Mouse (Mus musculus) kidney, embryonic 15.5 days (tissue): ENCODE measurements at regions not wholly inside any gene's neighbourhood (a gene's known extent, or its start where the extent isn't known, plus 50 kb on each side); places are given as distances from the start of the nearest gene placed in this dataset.
A peak's percentile ranks its signal among the peaks of the same experiment; 100 is the strongest.

Source experiments
- ATAC-seq: fragments of 200-750 bp; cut with Nextera tagmentation; replicated peaks from 2 replicates; pipeline ENCODE4 v1.8.0; 2017; ENCODE audit warnings: moderate TSS enrichment; ENCODE audit not compliant: low FRiP score
- H3K27ac ChIP-seq: fragments of 300-500 bp; sonication (generic); 2 replicates; pipeline ENCODE4 v1.5.1; 2015; ENCODE audit warnings: mild to moderate bottlenecking, inconsistent platforms
- H3K27me3 ChIP-seq: fragments of 300-500 bp; sonication (generic); 2 replicates; pipeline ENCODE4 v1.6.1; 2015; ENCODE audit warnings: inconsistent platforms
- H3K36me3 ChIP-seq: fragments of 300-500 bp; sonication (generic); 2 replicates; pipeline ENCODE4 v1.6.1; 2015; ENCODE audit warnings: inconsistent platforms
- H3K4me1 ChIP-seq: fragments of 300-500 bp; sonication (generic); 2 replicates; pipeline ENCODE4 v1.6.1; 2015; ENCODE audit warnings: inconsistent platforms
- H3K4me2 ChIP-seq: fragments of 300-500 bp; sonication (generic); 2 replicates; pipeline ENCODE4 v1.6.1; 2015; ENCODE audit warnings: moderate library complexity, mild to moderate bottlenecking, inconsistent platforms
- H3K4me3 ChIP-seq: fragments of 300-500 bp; sonication (generic); replicated peaks from 2 replicates; pipeline ENCODE4 v1.5.1; 2015; ENCODE audit warnings: mild to moderate bottlenecking, inconsistent platforms
- H3K9ac ChIP-seq: fragments of 300-500 bp; sonication (generic); 2 replicates; pipeline ENCODE4 v1.6.1; 2015; ENCODE audit warnings: mild to moderate bottlenecking, inconsistent platforms
- H3K9me3 ChIP-seq: fragments of 300-500 bp; sonication (generic); replicated peaks from 2 replicates; pipeline ENCODE4 v1.6.1; 2016; ENCODE audit warnings: inconsistent platforms
- WGBS: fragments of 180-500 bp; shearing (Covaris S2); methylation state at CpG from one replicate; pipeline ENCODE4 v1.1.7; 2015; ENCODE audit warnings: mixed read lengths; 5-methylcytosine and 5-hydroxymethylcytosine counted together

DNA sequence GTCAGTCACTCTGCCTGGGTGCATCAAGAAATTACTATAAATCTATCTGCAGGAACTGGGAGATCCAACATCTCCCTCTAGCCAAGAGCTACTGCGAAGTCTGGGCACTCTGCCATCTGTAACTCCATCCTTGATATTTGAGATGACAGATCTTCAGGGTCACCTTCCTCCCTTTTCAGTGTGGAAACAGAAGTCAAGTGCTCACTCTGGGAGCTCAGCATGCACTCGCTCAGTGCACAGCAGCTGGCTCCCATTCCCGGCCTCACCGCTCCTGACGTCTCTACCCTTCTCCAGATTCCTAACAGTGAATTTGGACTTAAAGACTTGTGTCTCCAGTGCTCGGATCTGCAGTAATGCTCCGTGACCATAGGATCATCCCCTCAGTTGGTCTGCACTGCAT, 400.3 kb downstream of the Fut8 start:
- H3K27me3 ChIP-seq: peaks cover 19% of the 10 kb centered on the region

DNA sequence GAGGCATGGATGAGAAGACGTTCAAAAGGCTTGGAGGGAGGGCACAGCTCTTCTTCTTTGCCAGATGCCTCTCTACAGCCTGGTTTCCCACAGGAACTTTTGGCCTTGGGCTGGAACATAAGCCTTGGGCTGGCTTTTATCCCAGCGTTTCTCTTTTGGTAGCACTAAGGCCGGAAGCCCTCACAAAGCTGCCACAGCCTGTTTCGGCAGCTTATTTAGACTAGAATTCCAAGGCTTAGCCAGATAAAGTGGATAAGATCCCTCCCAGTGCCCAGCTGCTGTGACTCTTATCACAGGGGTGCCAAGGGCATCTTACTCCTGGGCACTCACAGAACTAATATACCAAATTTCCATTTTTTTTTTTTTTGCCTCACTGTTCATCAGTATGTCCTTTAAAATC, 404.4 kb downstream of the Fut8 start:
- H3K4me3 ChIP-seq: no peak overlapping the region
- ATAC-seq: no peak
- H3K4me1 ChIP-seq: peaks cover 14% of the 10 kb centered on the region
- peaks cover 13% of the 10 kb centered on the region for H3K27me3 ChIP-seq
- no peaks in the 10 kb centered on the region for H3K9me3 ChIP-seq
- H3K36me3 ChIP-seq: no peaks in the 10 kb centered on the region
- no peak overlapping the region for H3K9ac ChIP-seq
- no peak overlapping the region for H3K27ac ChIP-seq
- no peak overlapping the region for H3K4me2 ChIP-seq
- 79% methylated on average over 4 of the region's 4 CpGs for WGBS

More for the DNA sequence above, 400.3 kb downstream of the Fut8 start:
- no peaks in the 10 kb centered on the region for H3K36me3 ChIP-seq
- 16% methylated on average over 7 of the region's 7 CpGs for WGBS
- H3K4me1 ChIP-seq: peaks cover 22% of the 10 kb centered on the region
- H3K9ac ChIP-seq: no peak overlapping the region
- no peak overlapping the region for H3K4me3 ChIP-seq
- no peak overlapping the region for H3K4me2 ChIP-seq
- ATAC-seq: peak; percentile 93
- no peak overlapping the region for H3K27ac ChIP-seq
- no peaks in the 10 kb centered on the region for H3K9me3 ChIP-seq

DNA sequence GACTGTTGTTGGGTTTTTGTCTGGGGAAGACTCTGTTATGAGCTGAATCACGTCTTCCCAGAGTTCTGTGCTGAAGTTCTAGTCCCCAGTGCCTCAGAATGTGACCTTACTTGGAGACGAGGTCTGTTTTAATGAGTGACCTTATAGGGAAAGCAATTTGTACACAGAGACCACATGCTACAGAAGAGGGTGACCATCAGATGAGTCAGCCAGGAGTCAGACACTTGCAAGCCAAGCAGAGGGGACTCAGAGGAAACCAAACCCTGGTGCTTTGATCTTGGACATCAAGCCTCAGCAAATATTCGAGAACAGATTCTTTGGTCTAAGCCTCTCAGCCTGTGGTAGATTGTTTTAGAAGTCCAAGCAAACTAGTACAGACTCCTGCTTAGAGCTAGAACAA, 409.9 kb downstream of the Fut8 start:
- H3K27me3 ChIP-seq: no peaks in the 10 kb centered on the region
- H3K36me3 ChIP-seq: no peaks in the 10 kb centered on the region
- no peak overlapping the region for H3K4me2 ChIP-seq
- no peak overlapping the region for H3K9ac ChIP-seq
- no peaks in the 10 kb centered on the region for H3K9me3 ChIP-seq
- 64% methylated on average over 3 of the region's 3 CpGs for WGBS
- no peak for ATAC-seq
- no peaks in the 10 kb centered on the region for H3K4me1 ChIP-seq
- no peak overlapping the region for H3K4me3 ChIP-seq
- no peak overlapping the region for H3K27ac ChIP-seq

DNA sequence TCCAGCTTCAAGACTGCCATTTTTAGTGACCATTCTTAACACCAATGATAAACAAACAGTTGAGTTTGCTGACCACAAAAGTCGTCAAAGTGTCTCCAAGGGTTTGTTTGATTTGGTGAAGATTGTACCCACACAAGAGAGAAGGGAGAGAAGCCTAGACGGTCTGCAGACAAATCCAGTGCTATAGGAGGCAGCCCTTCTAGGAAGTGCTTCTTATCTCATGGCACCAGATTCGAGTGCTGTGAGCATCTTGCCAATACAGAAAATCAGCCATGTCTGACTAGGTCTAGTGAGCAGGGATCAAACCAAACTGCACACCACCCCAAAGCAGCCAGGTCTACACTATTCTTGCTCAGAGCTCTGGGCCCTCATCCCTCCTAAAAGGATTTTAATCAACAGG, 416.4 kb downstream of the Fut8 start:
- Histone ChIP-seq H3K4me3 (no peak overlapping the region), H3K27me3 (no peaks in the 10 kb centered on the region), H3K4me1 (no peaks in the 10 kb centered on the region), H3K36me3 (no peaks in the 10 kb centered on the region), H3K4me2 (no peak overlapping the region), H3K9ac (no peak overlapping the region), H3K9me3 (no peaks in the 10 kb centered on the region), H3K27ac (no peak overlapping the region)
- WGBS: 73% methylated on average over 3 of the region's 3 CpGs
- no peak for ATAC-seq

DNA sequence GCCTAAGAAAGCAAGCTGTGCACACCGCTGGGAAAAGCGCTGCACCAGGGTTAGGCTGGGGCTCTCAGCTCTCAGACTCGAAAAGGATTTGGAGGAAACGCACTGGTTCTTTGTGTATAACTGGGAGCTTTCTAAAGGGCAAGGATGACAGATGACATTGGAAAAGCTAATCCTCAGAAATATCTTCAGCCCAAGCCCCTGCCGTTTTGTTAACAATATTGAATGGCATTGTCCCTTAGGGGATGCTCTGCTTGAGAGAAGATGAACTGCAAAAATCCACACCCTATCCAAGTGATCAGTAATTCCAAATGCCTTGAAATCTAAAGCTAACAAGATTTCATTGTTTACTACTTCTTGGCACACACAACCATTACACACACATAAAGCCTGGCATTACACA, 419.1 kb downstream of the Fut8 start:
- no peak for ATAC-seq
- H3K27ac ChIP-seq: no peak overlapping the region
- no peak overlapping the region for H3K9ac ChIP-seq
- WGBS: 83% methylated on average over 5 of the region's 5 CpGs
- no peaks in the 10 kb centered on the region for H3K9me3 ChIP-seq
- H3K4me2 ChIP-seq: no peak overlapping the region
- no peaks in the 10 kb centered on the region for H3K36me3 ChIP-seq
- no peak overlapping the region for H3K4me3 ChIP-seq
- H3K27me3 ChIP-seq: no peaks in the 10 kb centered on the region
- H3K4me1 ChIP-seq: no peaks in the 10 kb centered on the region

DNA sequence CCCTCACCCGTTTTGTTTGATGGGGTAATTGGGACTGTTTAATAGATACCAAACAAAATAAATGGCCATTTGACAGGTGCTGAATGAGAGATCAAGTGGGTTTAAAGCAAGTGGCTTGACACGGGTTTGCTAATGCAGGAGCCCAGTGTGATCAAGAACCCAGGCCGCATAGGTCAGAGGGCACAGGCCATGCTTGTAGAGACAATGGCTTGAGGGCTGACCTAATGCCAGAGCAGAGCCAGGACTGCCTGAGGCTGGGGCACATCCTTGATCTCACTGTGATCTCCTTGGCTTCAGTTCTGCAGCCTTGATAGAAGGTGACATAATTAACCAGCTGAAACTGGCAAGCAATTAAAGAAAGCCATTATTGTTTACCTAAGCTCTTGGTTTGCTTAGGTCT, 420.0 kb downstream of the Fut8 start:
- 43% methylated on average over 3 of the region's 3 CpGs for WGBS
- H3K9ac ChIP-seq: no peak overlapping the region

DNA sequence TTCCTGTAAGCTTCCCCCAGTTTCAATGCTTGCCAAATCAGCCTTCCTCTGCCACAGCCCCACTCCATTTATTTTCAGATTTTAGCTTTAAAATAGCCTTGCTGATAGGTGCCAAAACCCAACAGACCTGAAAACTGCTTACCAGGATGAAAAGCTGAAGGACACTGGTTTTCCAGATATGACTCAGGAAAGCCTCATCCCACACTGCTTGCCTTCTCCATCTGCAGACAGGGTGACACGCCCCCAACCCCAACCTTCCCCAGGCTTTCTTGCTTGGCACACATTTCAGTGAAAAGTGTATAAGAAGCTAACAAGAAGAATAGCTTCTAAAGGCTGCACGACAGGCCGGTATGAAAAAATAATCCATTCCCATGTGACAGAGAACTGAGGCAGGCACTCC, 425.3 kb downstream of the Fut8 start:
- no peak overlapping the region for H3K9ac ChIP-seq
- H3K36me3 ChIP-seq: no peaks in the 10 kb centered on the region
- no peak for ATAC-seq
- H3K27me3 ChIP-seq: no peaks in the 10 kb centered on the region; the same call in 1 of the 2 replicates
- H3K4me3 ChIP-seq: no peak overlapping the region
- H3K4me1 ChIP-seq: peaks cover 9% of the 10 kb centered on the region
- no peak overlapping the region for H3K4me2 ChIP-seq
- WGBS: 75% methylated on average over 3 of the region's 3 CpGs
- no peaks in the 10 kb centered on the region for H3K9me3 ChIP-seq
- no peak overlapping the region for H3K27ac ChIP-seq

More for the DNA sequence above, 420.0 kb downstream of the Fut8 start:
- H3K4me2 ChIP-seq: no peak overlapping the region
- H3K4me3 ChIP-seq: no peak overlapping the region
- no peak for ATAC-seq
- no peaks in the 10 kb centered on the region for H3K36me3 ChIP-seq
- no peak overlapping the region for H3K27ac ChIP-seq
- H3K27me3 ChIP-seq: no peaks in the 10 kb centered on the region
- H3K9me3 ChIP-seq: no peaks in the 10 kb centered on the region
- H3K4me1 ChIP-seq: no peaks in the 10 kb centered on the region

DNA sequence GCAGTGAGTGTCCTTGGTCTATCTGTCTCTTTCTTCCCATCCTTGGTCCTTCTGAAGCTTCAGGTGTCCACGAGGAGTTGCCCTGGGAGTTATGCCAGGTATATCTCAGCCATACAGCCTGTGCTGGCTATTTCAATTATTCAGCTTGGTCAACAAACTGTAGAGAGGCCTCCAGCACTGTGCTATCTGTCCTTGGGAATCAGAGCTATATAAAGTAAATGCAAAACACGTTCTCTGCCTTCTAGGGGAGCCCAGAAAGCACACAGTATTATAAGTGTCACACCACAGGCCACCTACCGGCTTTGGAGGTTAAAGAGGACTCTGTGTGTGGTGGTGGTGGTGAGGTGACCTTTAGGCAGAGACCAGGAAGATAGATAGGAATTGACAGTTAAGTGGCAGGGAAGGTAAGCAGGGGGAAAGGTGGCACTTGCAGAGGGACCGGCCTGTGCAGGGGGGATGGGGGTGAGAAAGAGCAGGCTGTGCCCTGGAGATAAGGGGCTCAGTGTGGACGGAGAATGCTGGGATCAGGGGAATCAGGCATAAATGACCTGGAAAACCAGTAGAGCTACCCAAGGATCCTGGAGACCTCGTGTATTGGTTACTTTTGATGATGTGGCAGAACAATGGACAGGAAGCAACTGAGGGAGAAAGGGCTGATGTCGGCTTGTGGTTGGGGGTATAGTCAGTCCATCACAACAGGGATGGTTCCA, 425.9 kb downstream of the Fut8 start:
- ATAC-seq: no peak
- Histone ChIP-seq H3K9ac (no peak overlapping the region), H3K4me2 (no peak overlapping the region), H3K4me3 (no peak overlapping the region), H3K4me1 (peaks cover 12% of the 10 kb centered on the region), H3K27me3 (no peaks in the 10 kb centered on the region; the same call in 1 of the 2 replicates), H3K9me3 (no peaks in the 10 kb centered on the region), H3K27ac (no peak overlapping the region), H3K36me3 (no peaks in the 10 kb centered on the region)
- 76% methylated on average over 7 of the region's 7 CpGs for WGBS

DNA sequence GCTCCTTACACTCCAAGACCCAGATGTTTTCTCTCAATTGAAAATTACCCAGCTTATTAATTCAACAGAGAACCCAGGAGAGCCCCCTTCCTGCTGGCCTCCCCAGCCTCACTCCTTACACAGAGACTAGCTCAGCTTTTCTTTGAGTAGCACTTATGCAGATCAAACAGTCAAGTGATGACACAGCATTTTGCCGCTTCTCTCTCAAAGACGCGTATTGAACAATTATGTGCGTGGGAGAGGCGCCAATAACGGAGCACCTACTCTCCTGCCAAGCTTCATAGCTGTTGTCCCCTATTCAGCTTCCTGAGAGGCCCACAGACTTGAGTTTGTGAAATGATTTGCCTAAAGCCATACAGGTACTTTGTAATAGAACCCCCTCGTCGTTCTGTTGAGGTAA, 428.5 kb downstream of the Fut8 start:
- ATAC-seq: no peak
- Histone ChIP-seq H3K4me1 (peaks cover 12% of the 10 kb centered on the region), H3K4me2 (no peak overlapping the region), H3K4me3 (no peak overlapping the region), H3K27ac (no peak overlapping the region), H3K9me3 (no peaks in the 10 kb centered on the region), H3K36me3 (no peaks in the 10 kb centered on the region), H3K27me3 (peaks cover 3% of the 10 kb centered on the region; the same call in 1 of the 2 replicates), H3K9ac (no peak overlapping the region)
- WGBS: 77% methylated on average over 8 of the region's 8 CpGs

DNA sequence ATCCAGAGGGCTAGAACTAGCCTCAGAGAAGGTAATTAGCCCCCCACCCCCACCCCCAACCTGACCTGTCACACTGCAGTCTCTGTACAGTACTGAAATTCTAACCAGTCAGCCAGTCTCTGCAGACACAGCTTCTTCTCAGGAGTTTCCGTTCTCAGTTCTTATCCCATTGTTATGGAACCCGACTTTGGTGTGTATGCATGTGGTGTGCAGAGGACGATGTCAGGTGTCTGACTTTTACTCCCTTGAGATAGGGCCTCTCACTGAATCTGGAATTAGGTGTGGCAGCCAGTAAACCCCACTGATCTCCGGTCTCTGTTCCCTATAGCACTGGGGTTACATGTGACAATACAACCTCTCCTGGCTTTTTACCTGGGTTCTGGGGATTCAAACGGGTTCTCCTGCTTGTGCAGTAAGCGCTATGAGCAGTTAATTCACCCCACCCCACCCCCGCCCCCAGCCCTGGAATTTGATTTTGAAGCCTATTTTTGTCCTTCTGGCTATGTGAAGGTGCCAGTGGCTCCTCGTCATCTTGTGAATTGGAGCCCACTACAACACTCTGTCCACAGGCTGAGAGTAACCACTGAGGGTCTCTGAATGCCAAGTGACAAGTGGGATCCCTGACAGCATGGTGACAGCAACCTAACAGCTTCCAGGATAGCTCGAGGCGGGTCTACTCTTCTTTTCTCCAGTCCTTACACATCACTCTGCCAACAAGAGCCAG, 429.4 kb downstream of the Fut8 start:
- WGBS: 76% methylated on average over 10 of the region's 10 CpGs
- Histone ChIP-seq H3K9me3 (no peaks in the 10 kb centered on the region), H3K4me2 (no peak overlapping the region), H3K36me3 (no peaks in the 10 kb centered on the region), H3K27me3 (peaks cover 3% of the 10 kb centered on the region; the same call in 1 of the 2 replicates), H3K9ac (no peak overlapping the region), H3K4me1 (peaks cover 12% of the 10 kb centered on the region), H3K4me3 (no peak overlapping the region), H3K27ac (no peak overlapping the region)
- ATAC-seq: peak; percentile 25; the same call in 1 of the 2 replicates

DNA sequence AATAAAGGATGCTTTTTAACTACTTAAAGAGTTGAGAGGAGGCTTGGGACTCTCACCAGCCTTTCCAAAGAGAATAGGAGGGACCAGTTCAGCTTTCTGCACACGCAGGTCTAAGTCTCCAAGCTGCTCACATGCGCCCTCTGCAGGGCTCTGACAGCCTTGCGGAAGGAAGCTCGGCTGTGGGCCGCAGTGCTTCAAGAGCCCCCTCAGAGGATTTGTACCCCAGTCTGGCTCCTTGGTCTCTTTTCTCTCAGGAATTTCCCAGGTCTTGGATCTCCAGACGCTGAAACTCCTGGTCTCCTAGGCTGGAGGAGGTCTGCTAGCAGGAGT, 429.9 kb downstream of the Fut8 start:
- 2% methylated on average over 6 of the region's 6 CpGs for WGBS
- Histone ChIP-seq H3K4me1 (peaks cover 12% of the 10 kb centered on the region), H3K4me2 (0 out of 2 replicates have a peak overlapping the region, but pooled peaks have one; percentile 25), H3K9ac (no peak overlapping the region), H3K27ac (no peak overlapping the region), H3K36me3 (no peaks in the 10 kb centered on the region), H3K9me3 (no peaks in the 10 kb centered on the region), H3K4me3 (no peak overlapping the region), H3K27me3 (peaks cover 3% of the 10 kb centered on the region; the same call in 1 of the 2 replicates)
- peak; percentile 33; the same call in 1 of the 2 replicates for ATAC-seq

DNA sequence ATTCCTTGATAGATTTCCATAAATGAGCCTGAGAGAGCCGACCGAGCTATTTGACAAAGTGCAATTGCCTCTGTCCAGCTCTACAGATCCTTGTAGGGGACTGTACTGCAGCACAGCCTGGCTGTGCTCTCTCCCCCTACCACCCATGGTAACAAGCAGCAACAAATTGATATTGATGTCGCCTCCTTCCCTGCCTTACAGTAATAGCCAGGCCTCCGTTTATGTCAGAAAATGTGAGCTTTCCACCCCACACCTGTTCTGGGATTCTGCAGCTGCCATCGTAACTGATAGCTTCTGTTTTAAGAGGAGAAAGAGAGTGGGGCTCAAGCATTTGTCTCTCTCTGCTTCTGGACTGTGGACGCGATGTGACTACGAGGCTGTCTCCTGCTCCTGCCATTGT, 432.6 kb downstream of the Fut8 start:
- Histone ChIP-seq H3K36me3 (no peaks in the 10 kb centered on the region), H3K4me1 (peaks cover 15% of the 10 kb centered on the region), H3K4me3 (no peak overlapping the region), H3K27ac (no peak overlapping the region), H3K9ac (no peak overlapping the region), H3K27me3 (0 out of 2 replicates have a peak, but pooled peaks cover 3% of the 10 kb centered on the region), H3K4me2 (no peak overlapping the region), H3K9me3 (no peaks in the 10 kb centered on the region)
- ATAC-seq: no peak
- WGBS: 76% methylated on average over 8 of the region's 8 CpGs
